Mouse (Mus musculus) lung, adult 2 months (tissue): ENCODE results near the gene Sez6l2.

ENCODE experiments used
- CTCF ChIP-seq: fragments of 200-500 bp; IDR thresholded peaks from 2 replicates; pipeline ENCODE4 v1.5.1; 2011; ENCODE audit warnings: mild to moderate bottlenecking, low read length, control low read depth; ENCODE audit not compliant: insufficient read depth
- POLR2A ChIP-seq: fragments of 200-500 bp; IDR thresholded peaks from 2 replicates; pipeline ENCODE4 v1.6.1; 2011; ENCODE audit warnings: low read depth, mild to moderate bottlenecking, control low read depth, low read length, borderline replicate concordance; ENCODE audit errors: extremely low read depth

GRCm38 (mm10) chr7:127011717-127012116, 61.4 kb downstream of the Sez6l2 start:
- TF ChIP-seq POLR2A (no peak), CTCF (no peak)
